Mouse (Mus musculus) left cerebral cortex, adult 9 months (tissue): Measurements from ENCODE around the gene Arl5c.
A peak's percentile ranks its signal among the peaks of the same experiment; 100 is the strongest.
"Not testable (repeated sequence)": the region's sequence is repeated elsewhere in the genome, so short reads cannot be mapped to it uniquely, and the experiment has no call there.

Experiments used
- DNase-seq, 2 experiments: peaks; one replicate each; pipeline ENCODE4 v3.0.0; 2022; ENCODE audit warnings: low spot score in 2 of 2

The Arl5c gene

GRCm38 (mm10) chr11:97959300-97959680, 36.7 kb downstream of the Arl5c start:
- DNase-seq, result peak in 1 of 2 experiments; percentile 39

- DNase-seq, result no peak
Observed at GRCm38 (mm10) chr11:97958641-97959299, 37.2 kb downstream of the Arl5c start.

GRCm38 (mm10) chr11:97956905-97957560, 38.9 kb downstream of the Arl5c start:
- no peak for DNase-seq

GRCm38 (mm10) chr11:97955915-97956314, 40.1 kb downstream of the Arl5c start:
- no peak for DNase-seq

GRCm38 (mm10) chr11:97955146-97955902, 40.7 kb downstream of the Arl5c start:
- no peak for DNase-seq

GRCm38 (mm10) chr11:97954469-97955141, 41.4 kb downstream of the Arl5c start:
- no peak for DNase-seq

- no peak for DNase-seq
Observed at GRCm38 (mm10) chr11:97953939-97954275, 42.1 kb downstream of the Arl5c start.

- no peak for DNase-seq
Observed at GRCm38 (mm10) chr11:97953179-97953938, 42.6 kb downstream of the Arl5c start.

GRCm38 (mm10) chr11:97952367-97953006, 43.5 kb downstream of the Arl5c start:
- DNase-seq, result no peak

GRCm38 (mm10) chr11:97949703-97950475, 46.1 kb downstream of the Arl5c start:
- DNase-seq, result no peak

GRCm38 (mm10) chr11:97947426-97947825, 48.6 kb downstream of the Arl5c start:
- DNase-seq, result no peak

- not testable (repeated sequence) for DNase-seq
Observed at GRCm38 (mm10) chr11:97945738-97946289, 50.2 kb downstream of the Arl5c start.

- DNase-seq, result peak in 1 of 2 experiments; percentile 67
Observed at GRCm38 (mm10) chr11:97945031-97945430, 51.0 kb downstream of the Arl5c start.

GRCm38 (mm10) chr11:97943256-97943655, 52.7 kb downstream of the Arl5c start:
- DNase-seq, result no peak

- DNase-seq, result no peak
Observed at GRCm38 (mm10) chr11:97942420-97943111, 53.4 kb downstream of the Arl5c start.
